Mouse (Mus musculus): Measurements from ENCODE around the gene Adgrf1.
"Not testable (repeated sequence)": the region's sequence is repeated elsewhere in the genome, so short reads cannot be mapped to it uniquely, and the experiment has no call there.

Adgrf1 gene

GRCm38 (mm10) chr17:43265178-43265837 lies 4.8 kb upstream of the Adgrf1 start:
- in situ Hi-C loops (cut with MboI): loop anchor here (10.0 to 25.0 kb wide), 2 partner anchors 189 to 347 kb away; no protein-coding TSS in a partner anchor

DNA sequence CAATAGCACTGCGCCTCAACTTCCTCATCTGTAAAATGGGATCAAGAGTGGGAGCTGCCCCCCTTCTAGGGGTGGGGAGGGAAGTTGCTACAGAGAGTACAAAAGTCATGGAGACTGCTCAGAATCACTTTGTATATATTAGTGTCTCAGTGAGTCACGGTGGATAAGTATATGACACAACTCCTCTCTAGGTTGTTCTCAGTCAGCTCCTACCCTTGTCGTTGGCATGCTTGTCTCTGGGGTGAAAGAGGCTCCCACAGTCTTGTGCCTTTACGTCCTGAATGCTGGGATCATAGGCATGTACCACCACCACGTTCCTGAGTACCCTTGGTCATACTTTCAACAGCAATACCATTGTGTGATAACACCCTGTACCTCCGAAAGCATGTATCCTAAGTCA lies 4.2 kb upstream of the Adgrf1 start:
- in situ Hi-C loops (cut with MboI): loop anchor here (10.0 to 25.0 kb wide), 2 partner anchors 189 to 346 kb away; no protein-coding TSS in a partner anchor

DNA sequence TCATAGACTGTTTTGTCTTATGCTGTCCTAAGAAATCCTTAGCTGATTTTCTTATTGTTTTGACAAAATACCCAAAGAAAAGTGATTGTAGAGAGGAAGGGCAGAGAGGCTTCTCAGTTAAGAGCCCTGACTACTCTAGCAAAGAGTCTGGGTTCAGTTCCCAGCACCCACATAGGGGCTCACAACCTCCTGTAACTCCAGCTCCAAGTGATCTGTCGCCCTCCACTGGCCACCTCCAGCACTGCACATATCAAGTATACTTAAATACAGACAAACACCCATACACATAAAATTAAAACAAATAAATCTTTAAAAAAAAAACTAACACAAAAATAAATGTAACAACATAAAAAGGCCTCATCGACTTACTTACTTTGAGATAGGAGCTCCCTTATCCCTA lies 3.5 kb upstream of the Adgrf1 start:
- in situ Hi-C loops (cut with MboI): loop anchor here (10.0 to 25.0 kb wide), 2 partner anchors 188 to 346 kb away; no protein-coding TSS in a partner anchor

DNA sequence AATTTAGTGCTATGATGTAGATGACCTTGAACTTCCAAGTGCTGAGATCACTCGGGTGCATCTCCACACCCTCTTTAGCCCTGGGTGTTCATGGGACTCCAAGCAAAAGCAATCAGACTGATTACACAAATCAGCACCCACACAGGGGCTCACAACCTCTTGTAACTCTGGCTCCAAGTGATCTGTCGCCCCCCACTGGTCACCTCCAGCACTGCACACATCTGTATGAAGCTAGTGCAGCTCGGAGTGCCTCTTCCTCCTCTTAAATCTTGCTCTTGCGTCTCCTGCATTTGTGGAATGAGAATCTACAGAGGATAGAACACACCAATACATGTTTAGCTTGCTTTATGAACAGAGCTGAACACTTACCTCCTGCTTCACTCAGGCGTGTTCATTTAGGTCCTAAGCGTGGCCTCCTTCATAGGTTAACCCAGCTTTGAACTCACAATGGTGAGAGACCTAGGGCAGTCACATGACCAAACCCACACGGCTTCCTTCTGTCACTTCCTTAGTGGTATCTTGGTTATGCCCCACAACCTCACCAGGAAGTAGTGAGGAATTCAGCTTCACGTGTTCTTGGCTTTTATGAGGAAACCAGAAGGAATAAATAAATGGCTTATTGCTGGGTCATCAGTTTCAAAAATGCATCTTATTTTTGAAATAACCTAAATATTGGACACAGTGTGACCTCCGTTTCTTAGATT lies 2.9 kb upstream of the Adgrf1 start:
- in situ Hi-C loops (cut with MboI): loop anchor here (10.0 to 25.0 kb wide), 2 partner anchors 188 to 345 kb away; no protein-coding TSS in a partner anchor

- in situ Hi-C loops (cut with MboI): no loop called here
These were observed 6.1 kb downstream of the Adgrf1 start for GRCm38 (mm10) chr17:43276220-43276619.

- in situ Hi-C loops (cut with MboI): no loop called here
These were observed 7.1 kb downstream of the Adgrf1 start for GRCm38 (mm10) chr17:43277223-43277622.

DNA sequence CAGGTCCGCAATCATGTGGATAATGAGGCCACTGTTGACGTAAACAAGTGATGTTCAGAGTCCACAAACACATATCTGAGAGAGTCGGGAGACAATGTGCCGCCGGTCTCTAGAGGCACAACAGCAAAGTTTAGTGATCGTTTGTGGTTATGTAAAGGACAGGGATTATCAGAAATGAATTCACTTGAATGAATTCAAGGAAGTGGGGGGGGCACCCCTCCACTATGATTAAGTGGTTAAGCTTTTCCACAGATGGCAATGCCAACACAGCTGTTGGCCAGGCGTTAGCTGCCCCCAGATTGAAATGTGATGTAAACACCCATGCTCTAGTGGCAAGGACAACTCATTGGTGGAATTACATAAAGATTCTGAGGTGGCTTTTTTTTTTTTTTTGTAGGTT lies 9.5 kb downstream of the Adgrf1 start:
- in situ Hi-C loops (cut with MboI): no loop called here

- in situ Hi-C loops (cut with MboI): no loop called here
These were observed 12.2 kb downstream of the Adgrf1 start for GRCm38 (mm10) chr17:43282353-43282752.

DNA sequence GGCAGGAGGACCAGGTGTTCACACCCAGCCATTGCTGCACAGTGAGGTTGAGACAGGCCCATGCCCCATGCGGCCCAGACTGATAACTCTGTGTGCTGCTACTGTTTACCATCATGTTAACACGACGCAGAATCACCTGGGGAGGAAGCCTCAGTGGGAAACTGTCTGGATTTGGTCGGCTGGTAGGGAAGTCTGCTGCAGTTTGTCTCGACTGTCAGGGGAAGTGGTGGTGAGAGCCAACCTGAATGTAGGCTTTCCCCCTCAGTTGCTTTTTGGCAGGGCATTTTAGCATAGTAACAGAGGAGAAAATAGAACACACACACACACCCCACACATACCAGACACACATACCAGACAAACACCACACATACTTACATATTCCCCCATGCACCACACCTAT lies 12.7 kb downstream of the Adgrf1 start:
- in situ Hi-C loops (cut with MboI): no loop called here

DNA sequence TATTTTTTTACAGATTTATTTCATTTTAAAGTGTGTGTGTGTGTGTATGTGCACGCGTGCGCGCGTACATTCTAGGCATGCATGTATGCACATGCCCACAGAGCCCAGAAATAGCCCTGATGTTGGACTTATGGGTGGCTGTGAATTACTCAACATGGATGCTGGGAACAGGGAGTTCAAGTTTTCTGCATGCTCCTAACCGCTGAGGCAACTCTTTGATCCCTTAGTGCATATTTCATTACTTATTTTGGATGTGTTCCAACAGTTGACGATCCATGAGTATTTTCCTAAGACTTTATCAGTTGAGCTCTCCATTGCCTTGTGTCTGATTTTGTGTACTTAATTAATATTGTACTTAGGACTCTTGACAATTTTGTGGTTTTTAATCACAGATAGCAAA lies 29.4 kb downstream of the Adgrf1 start:
- in situ Hi-C loops (cut with MboI): no loop called here

DNA sequence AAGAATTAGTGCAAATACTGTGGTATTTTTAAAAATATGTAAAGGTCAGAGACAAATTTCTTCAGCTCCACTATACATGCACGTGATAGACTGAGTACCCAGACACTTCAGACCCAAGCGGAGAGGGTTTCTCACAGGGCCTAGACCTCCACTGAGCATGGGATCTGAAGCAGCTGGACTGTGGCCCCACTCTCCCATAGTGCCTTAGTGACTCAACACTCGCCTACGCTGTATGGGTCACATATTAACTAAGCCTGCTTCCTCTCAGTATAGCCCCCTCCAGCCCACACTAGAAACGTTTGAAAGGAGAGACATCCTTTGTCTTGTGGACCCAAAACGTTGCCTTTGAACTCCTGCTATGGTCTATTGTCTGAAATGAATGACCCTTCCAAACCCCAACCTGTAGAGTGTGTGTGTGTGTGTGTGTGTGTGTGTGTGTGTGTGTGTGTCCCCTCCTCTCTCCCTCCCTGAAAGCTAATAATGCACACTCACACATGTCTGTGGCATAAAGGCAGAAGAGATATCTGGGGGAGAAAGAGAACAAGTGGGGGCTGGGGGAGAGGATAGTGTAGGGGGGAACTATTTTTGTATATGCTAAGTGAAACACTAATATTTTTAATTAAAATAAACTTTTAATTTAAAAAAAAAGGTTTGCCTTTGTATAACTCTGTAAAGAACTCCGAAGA lies 56.0 kb downstream of the Adgrf1 start:
- in situ Hi-C loops (cut with MboI): no loop called here

GRCm38 (mm10) chr17:43326726-43327700 lies 56.9 kb downstream of the Adgrf1 start:
- in situ Hi-C loops (cut with MboI): no loop called here

- in situ Hi-C loops (cut with MboI): no loop called here
These were observed 57.7 kb downstream of the Adgrf1 start for GRCm38 (mm10) chr17:43327810-43328209.

DNA sequence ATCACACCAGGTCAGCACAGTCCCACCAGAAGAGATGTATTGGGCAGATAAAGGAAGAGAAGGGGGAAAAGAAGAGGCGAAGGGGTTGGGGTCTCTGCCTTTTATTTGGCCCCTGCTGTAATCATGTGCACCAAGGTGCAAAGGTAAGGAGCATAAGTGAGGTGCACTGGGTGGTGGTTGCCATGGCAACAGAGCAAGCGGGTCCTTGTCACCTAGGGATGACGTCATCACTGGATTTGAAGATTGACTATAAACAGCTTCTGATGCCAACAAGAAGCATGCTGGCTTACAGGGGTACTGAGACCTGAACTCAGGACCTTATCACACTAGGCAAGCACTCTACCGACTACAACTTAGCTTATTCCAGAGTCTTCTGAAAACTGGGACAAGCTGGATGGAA lies 59.1 kb downstream of the Adgrf1 start:
- in situ Hi-C loops (cut with MboI): no loop called here

- in situ Hi-C loops (cut with MboI): no loop called here
These were observed 59.6 kb downstream of the Adgrf1 start for GRCm38 (mm10) chr17:43329761-43330183.

DNA sequence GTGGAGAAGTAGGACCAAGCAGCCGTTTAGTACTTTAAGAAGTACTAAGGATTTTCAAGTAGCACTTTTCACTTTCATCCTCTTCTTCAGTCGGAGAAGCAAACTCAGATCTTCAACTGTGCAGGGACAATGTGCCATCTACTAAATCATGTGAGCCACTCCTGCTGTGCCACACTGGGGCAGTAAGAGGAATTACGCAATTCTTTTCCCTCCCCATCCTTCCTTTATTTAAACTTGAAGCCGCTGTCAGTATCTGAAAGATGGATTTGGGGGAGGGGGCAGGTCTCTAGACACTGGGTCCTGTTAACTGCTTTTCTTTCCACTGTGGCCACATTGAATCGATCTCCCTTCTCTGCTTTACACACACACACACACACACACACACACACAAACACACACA lies 62.6 kb downstream of the Adgrf1 start:
- in situ Hi-C loops (cut with MboI): no loop called here

- in situ Hi-C loops (cut with MboI): no loop called here
These were observed 63.9 kb downstream of the Adgrf1 start for GRCm38 (mm10) chr17:43334074-43334473.

DNA sequence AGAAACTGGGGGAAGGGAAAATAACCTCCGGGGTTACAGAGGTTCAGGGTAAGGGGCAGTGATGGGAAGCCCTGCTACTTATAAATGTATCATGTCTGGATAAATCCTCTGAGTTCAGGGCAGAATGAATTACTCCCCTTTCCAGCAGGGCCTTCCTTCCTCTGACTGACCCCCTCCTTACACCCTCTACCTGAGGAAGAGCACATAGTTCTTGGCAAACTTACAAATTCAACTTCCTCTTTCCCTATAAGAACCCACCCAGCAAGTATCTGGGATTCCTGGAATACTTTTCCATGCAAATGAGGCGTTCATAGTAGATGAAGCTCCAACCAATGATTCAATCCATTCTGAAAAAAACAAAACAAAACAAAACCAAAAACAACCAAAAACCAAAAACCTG lies 67.5 kb downstream of the Adgrf1 start:
- in situ Hi-C loops (cut with MboI): no loop called here

DNA sequence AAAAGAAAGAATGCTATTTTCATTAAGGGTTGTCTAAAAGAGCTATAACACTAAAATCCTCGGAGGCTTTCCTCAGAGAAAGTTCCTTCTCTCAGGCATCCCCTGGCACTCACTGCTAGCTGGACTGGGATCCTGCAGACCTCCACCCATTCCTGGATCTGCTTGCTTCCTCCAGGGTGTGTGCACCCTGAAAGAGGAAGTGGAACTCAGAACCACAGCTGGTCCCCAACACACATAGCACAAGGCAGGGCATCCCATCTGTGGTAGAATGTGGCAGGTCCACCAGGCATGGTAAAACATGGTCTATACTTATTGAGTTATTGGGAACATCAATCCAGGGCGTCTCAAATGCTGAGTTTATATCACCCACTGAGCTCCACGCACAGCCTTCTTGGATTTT lies 68.2 kb downstream of the Adgrf1 start:
- in situ Hi-C loops (cut with MboI): no loop called here

DNA sequence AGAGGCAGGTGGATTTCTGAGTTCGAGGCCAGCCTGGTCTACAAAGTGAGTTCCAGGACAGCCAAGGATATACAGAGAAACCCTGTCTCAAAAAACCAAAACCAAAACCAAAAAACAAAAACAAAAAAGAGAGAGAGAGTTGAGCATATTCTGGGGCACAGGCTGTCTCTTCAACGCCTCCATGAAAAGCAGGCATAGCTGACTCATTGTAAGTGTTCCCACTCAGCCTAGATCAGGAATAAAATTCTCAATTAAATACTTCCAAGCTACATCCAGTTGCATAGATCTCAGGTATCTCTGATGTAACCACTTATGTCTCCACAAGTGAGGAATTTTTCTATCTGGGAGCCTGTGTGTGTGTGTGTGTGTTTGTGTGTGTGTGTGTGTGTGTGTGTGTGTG lies 76.4 kb downstream of the Adgrf1 start:
- in situ Hi-C loops (cut with MboI): not testable (repeated sequence)

DNA sequence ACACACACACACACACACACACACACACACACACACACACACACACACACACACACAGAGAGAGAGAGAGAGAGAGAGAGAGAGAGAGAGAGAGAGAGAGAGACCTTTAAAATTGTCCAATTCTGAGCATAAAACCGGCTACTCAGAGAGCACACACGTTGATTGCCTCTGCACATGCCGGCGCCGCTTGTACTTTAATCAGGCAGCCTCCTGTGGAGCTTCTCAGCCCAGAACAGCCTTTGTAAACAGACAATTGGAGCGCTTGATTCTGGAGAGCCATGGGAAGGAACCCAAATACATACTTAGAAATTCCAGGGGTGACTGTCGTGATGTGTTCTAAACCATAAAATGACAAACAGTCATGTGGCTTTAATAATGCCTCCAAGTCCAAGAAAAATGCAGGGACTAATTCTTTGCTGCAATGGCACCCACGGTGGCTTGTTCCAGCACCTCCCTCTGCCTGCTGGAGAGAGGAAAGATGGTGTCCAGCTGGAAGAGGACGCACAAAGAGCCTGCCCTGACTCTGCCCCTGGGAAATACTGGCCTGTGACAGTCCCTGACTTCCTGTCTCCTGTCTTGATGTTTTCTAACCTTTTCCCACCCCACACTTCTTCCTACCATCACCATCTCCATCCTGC lies 87.9 kb downstream of the Adgrf1 start:
- in situ Hi-C loops (cut with MboI): no loop called here
